Mouse (Mus musculus): Measurements from ENCODE around the gene Pcsk6. TPM values are rescaled to one million over a fixed set of nuclear protein-coding genes. Genes with fewer than 3 reads are reported as not detected.

Pcsk6 gene
- polyA plus RNA-seq, 1 experiment: not detected

- no peaks in the 10 kb centered on the region for H3K4me1 ChIP-seq (ENCODE audit: control insufficient read depth, insufficient read depth, low read length)
- TF ChIP-seq POLR2A (IDR thresholded peaks at IDR 0.05; ENCODE audit: borderline replicate concordance, low read depth, low read length) (no peak), CTCF (IDR thresholded peaks at IDR 0.05; ENCODE audit: low read depth, low read length) (no peak)
- H3K4me3 ChIP-seq (ENCODE audit: insufficient read depth, low read length): no peak overlapping the region
- no peak overlapping the region for H3K27ac ChIP-seq (ENCODE audit: insufficient read depth, low read depth, low read length)
Measured at GRCm38 (mm10) chr7:66090676-66091190, 229.2 kb downstream of the Pcsk6 start.

GRCm38 (mm10) chr7:66091553-66091952, 230.0 kb downstream of the Pcsk6 start:
- TF ChIP-seq POLR2A (IDR thresholded peaks at IDR 0.05; ENCODE audit: borderline replicate concordance, low read depth, low read length): no peak
- TF ChIP-seq CTCF (IDR thresholded peaks at IDR 0.05; ENCODE audit: low read depth, low read length): no peak
- no peaks in the 10 kb centered on the region for H3K4me1 ChIP-seq (ENCODE audit: control insufficient read depth, insufficient read depth, low read length)
- no peak overlapping the region for H3K4me3 ChIP-seq (ENCODE audit: insufficient read depth, low read length)
- H3K27ac ChIP-seq (ENCODE audit: insufficient read depth, low read depth, low read length): no peak overlapping the region

- no peaks in the 10 kb centered on the region for H3K4me1 ChIP-seq (ENCODE audit: control insufficient read depth, insufficient read depth, low read length)
- no peak overlapping the region for H3K27ac ChIP-seq (ENCODE audit: insufficient read depth, low read depth, low read length)
- H3K4me3 ChIP-seq (ENCODE audit: insufficient read depth, low read length): no peak overlapping the region
- TF ChIP-seq CTCF (IDR thresholded peaks at IDR 0.05; ENCODE audit: low read depth, low read length): no peak
- no peak for TF ChIP-seq POLR2A (IDR thresholded peaks at IDR 0.05; ENCODE audit: borderline replicate concordance, low read depth, low read length)
Measured at GRCm38 (mm10) chr7:66092656-66093055, 231.1 kb downstream of the Pcsk6 start.

- Histone ChIP-seq H3K4me3 (ENCODE audit: insufficient read depth, low read length) (no peak overlapping the region), H3K27ac (ENCODE audit: insufficient read depth, low read depth, low read length) (no peak overlapping the region), H3K4me1 (ENCODE audit: control insufficient read depth, insufficient read depth, low read length) (no peaks in the 10 kb centered on the region)
- TF ChIP-seq CTCF (IDR thresholded peaks at IDR 0.05; ENCODE audit: low read depth, low read length): no peak
- TF ChIP-seq POLR2A (IDR thresholded peaks at IDR 0.05; ENCODE audit: borderline replicate concordance, low read depth, low read length): no peak
Measured at GRCm38 (mm10) chr7:66094141-66094540, 232.6 kb downstream of the Pcsk6 start.

GRCm38 (mm10) chr7:66098803-66099202, 237.3 kb downstream of the Pcsk6 start:
- Histone ChIP-seq H3K4me1 (ENCODE audit: control insufficient read depth, insufficient read depth, low read length) (no peaks in the 10 kb centered on the region), H3K27ac (ENCODE audit: insufficient read depth, low read depth, low read length) (no peak overlapping the region), H3K4me3 (ENCODE audit: insufficient read depth, low read length) (no peak overlapping the region)
- TF ChIP-seq CTCF (IDR thresholded peaks at IDR 0.05; ENCODE audit: low read depth, low read length): no peak

Other genes with a start within 250 kb of the Pcsk6 start
- 3.7 and 4.0 TPM in 2 replicates for gene Tarsl2, start 216.8 kb upstream of the Pcsk6 start, polyA plus RNA-seq (2012; ENCODE audit: insufficient read depth, insufficient read length, missing spikeins)
- gene Tm2d3, start 170.6 kb upstream of the Pcsk6 start, polyA plus RNA-seq (2012; ENCODE audit: insufficient read depth, insufficient read length, missing spikeins): 49.0 and 50.5 TPM in 2 replicates
- gene Gm45213, start 181.9 kb downstream of the Pcsk6 start, polyA plus RNA-seq (2012; ENCODE audit: insufficient read depth, insufficient read length, missing spikeins): not detected in 2 replicates
- gene Snrpa1, start 197.3 kb downstream of the Pcsk6 start, polyA plus RNA-seq (2012; ENCODE audit: insufficient read depth, insufficient read length, missing spikeins): 29.6 and 33.5 TPM in 2 replicates
- 75.3 and 89.0 TPM in 2 replicates for gene Selenos, start 217.9 kb downstream of the Pcsk6 start, polyA plus RNA-seq (2012; ENCODE audit: insufficient read depth, insufficient read length, missing spikeins)
- 10.8 and 11.8 TPM in 2 replicates for gene Chsy1, start 247.8 kb downstream of the Pcsk6 start, polyA plus RNA-seq (2012; ENCODE audit: insufficient read depth, insufficient read length, missing spikeins)

Measured in bone marrow macrophage, adult 2 months (primary cell).